Mouse (Mus musculus): ENCODE data around the gene Dnaja3.

- TF ChIP-seq CTCF (IDR thresholded peaks at IDR 0.05; ENCODE audit: borderline replicate concordance, insufficient read depth, low read depth, low read length), result no peak
- TF ChIP-seq POLR2A (IDR thresholded peaks at IDR 0.05; ENCODE audit: borderline replicate concordance, insufficient read depth, low read length), result no peak
Measured at GRCm38 (mm10) chr16:4730776-4731358, 91.1 kb downstream of the Dnaja3 start.

Data from cerebellum, adult 2 months (tissue).